Mouse (Mus musculus) testis, postnatal 10 days (tissue): ENCODE data around the gene Rhno1.
"Not testable (repeated sequence)": the region's sequence is repeated elsewhere in the genome, so short reads cannot be mapped to it uniquely, and the experiment has no call there.

Source experiments
- DNase-seq: peaks from one replicate; pipeline ENCODE4 v3.0.0; 2021; ENCODE audit warnings: low spot score

Gene Rhno1

DNA sequence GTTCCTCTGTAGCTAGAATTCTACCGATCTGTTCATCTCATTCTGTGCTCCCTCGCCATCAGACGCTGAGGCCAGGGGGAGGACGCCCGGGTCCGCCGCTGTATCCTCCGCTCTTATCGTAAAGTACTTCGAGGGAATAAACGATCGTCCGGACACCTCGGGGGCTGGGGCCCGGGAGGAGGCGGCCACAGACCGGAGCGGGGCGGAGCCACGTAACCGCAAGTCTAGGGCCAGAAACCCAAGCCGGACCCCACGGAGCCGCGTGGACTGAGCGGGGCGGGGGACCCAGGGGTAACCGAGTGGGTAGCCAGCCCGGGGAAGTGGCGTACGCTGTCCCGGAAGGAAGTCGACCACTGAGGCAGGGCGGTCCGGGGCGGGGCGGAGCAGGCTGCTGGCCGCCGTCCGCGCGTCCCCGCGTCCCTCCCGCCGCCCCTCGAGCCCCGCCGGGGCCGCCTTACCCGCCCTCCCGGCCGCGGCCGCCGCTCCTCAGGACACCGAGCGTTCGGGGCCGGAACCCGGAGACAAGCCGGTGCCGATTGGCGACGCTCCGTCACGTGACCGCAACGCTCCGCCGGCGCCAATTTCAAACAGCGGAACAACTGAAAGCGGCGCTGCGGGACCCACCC, at the start of gene Rhno1, which contains the start of gene Foxm1:
TSS of gene Rhno1 (minus strand) at position 531 of the 626 bp plus-strand sequence.
TSS of gene Foxm1 (plus strand) at position 587 of the 626 bp plus-strand sequence.
- DNase-seq: peak; percentile 91

DNA sequence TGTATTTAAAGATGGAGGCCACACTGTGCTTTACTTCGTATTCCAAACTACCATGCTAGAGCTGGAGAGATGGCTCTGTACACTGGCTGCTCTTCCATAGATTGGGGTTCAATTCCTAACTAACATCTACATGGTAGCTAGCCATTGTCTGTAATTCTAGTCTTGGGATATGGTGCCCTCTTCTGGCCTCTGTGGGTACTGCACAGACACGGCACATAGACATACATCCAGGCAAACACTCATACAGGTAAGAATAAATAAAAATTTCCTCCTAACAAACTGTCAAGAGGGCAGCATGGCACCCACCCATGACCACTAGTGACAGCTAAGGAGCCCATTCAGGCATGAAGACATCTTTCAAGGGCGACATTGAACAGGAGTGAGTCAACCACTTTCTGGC, 48.4 kb upstream of the Rhno1 start:
- peak; percentile 89 for DNase-seq

DNA sequence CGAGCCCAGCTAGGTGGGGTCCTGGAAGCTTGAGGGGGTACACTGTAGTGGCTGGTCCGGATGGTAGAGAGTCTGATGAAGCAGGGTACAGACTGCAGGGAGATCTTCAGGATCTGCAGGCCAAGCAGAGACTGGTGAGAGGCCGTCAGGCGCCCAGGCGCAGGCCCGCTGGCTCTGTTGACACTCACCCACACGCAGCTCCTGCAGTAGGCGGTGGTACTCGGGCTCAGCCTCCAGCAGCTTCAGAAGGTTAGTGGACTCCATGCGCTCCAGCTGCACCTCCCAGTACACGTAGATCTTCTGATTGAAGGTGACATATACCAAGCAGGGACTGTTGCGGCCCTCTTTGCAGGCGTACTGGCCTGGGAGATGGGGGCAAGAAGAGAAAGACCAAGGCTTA, 47.6 kb upstream of the Rhno1 start:
- DNase-seq: no peak

DNA sequence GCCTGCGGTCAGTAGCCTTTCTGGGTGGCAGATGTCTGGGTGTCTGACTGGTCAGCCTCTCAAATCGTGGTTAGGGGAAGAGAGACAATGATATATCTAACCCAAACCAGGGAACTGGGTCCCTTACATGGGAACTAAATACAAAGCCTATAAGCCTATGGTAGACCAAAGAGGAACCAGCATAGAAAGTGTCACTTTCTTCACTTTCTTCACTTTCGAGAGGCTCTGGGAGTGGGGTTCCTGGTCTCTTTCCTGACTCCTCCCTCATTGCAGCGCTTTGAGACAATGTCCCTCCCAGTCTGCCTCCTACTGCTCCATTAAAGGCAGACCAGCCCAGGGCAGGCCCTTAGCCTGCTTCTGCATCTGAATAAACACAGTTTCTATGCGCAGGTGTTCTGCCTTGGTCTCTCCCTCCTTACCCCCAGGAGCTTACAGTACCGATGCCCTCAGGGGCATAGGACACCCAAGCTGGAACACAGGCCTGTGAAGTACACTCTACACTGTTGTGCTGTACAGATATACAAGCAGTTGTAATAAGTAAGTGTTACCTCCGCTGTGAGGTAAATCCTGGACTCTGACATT, 45.9 kb upstream of the Rhno1 start:
- no peak for DNase-seq

DNA sequence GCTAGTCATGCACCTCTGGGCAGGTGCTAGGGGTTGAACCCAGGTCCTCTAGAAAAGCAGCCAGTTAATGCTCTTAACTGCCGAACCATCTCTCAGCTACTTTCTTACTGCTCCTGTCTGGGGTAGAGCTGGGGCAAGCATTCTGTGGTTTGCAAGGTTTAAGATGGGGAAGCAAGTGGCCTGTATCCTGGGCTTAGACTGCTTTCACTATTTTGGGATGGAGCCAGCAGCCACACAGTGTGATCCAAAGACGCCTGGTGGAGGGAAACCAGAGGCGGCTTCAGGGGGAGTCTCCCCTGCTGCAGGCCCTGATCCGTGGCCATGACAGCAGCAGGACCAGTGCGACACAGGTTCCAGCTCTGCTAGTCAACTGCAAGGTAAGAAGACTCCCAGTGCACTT, 42.0 kb upstream of the Rhno1 start:
- no peak for DNase-seq

DNA sequence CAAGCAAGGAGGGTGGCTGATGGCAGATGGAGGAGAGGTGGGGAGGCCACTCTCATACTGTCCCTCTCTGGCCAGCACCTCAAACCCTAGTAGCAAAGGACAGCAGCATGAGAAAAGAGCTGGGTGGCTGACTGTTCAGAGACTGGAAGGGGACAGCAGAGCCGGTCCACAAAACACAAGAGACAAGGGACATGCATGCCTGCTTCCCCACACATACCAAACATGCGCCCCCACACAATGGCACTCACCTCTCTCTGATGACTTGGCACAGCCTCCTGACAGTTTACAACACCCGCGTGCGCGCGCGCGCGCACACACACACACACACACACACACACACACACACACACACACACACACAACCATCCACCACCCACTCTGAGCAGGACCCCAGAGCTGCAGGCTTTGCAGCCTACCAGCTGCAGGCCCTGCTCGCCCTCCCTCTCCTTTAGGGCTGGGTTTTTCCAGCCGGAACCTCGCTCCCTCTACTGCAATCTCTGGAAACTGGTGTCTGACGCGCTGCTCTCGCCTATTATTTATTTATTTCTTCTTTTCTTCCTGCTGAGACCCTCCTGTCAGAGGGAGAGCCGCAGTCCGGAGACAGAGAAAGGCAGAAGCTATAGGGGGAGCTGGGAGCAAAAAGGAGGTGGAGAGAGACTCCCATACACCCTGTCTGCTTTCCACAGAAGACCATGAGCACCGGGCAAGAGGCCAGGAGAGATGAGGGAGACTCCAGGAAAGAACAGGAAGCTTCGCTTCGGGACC, 36.9 kb upstream of the Rhno1 start:
- DNase-seq: peak; percentile 84

DNA sequence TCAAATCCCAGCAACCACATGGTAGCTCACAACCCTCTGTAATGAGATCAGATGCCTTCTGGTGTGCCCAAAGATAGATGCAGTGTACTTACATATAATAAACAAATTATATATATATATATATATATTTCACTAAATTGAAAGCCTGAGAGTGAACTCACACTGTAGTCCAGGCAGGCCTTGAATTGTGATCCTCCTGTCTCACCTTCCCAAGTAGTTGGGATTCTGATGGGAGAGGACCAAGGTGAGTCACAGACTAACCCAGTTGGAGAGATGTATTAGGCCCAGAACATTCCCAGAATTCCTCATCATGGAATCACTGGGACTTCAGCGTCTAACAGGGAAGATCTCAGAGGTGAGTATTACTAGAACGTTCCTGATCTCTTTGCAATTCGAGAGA, 36.3 kb upstream of the Rhno1 start, which contains the start of gene Nrip2:
TSS of gene Nrip2 (plus strand) at position 301 of the 400 bp plus-strand sequence.
- DNase-seq: no peak

DNA sequence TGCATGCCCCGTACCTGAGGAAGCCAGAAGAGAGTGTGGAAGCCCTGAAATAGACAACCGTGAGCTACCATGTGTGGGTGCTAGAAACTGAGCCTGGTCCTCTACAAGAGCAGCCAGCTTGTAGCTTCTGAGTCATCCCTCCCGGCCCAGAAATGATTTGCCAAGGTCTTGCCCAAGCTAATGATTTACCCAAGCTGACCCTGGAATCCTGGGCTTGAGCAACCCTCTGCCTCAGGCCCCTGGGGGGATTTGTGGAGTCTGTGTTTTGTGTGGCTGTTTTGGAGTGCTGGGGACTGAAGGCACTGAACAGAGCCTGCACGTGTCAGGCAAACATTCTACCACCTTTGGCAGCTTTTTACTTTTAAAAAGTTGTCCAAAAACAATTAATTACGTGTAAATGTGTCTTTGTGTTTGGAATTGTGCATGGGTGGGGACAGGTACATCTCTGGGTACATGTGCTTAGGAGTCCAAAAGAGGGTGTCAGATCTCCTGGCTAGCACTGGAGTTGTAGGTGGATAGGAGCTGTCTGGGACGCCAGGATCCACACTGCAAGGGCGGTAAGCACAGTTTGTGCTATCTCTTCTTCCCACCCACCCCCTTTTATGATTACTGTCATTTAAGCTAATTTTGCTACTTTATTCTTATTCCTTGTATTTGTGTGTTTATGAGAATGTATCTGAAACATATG, 35.0 kb upstream of the Rhno1 start:
- no peak for DNase-seq

DNA sequence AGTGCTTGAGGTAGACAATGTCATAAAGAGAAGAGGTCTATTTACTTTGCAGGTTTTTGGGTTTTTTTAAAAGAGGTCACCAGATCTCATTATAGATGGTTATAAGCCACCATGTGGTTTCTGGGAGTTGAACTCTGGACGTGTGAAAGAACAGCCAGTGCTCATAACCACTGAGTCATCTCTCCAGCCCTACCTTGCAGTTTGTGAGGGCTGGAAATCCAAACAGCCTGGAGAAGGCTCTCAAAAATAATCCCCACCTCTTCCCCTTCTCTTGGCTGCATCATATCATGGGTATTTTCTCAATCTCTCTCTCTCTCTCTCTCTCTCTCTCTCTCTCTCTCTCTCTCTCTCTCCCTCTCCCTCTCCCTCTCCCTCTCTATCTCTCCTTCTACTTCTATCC, 28.0 kb upstream of the Rhno1 start:
- DNase-seq: no peak

DNA sequence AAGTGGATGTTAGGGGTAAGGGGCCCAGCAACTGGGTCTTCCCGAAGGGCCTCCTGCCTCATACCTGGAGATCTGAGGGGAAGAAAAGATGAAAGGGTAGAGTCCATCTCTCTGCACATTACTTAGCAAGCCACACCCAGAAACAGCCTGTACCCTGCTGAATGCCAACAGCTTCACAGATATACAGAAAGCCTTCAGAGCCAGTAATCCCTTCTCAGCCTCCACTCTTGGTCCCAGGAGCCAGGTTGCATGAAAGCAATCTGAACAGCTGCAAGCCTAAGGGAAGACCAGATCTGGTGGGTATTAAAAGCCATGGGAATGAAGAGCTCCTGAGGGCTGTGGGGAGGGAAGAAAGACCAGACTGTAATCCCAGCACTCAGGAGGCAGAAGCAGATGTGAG, 26.5 kb upstream of the Rhno1 start:
- DNase-seq: no peak

DNA sequence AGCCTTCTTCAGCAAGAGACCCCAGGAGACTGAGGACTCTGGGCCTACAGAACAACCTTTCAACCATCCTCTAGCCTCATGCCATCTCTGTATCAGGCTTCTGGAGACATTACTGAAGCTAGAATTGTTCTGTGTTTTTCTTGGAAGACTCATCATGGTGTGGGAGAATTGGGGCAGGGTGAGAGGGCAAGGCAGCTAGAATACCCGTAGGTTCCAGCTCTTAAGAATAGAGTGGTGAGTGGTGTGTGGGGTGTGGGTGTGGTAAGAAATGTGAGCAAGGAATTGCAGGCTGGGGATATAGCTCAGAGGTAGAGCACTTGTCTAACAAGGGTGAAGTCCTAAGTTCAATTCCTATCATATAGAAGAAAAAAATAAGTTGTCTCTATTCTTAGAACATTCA, 22.3 kb upstream of the Rhno1 start:
- no peak for DNase-seq

DNA sequence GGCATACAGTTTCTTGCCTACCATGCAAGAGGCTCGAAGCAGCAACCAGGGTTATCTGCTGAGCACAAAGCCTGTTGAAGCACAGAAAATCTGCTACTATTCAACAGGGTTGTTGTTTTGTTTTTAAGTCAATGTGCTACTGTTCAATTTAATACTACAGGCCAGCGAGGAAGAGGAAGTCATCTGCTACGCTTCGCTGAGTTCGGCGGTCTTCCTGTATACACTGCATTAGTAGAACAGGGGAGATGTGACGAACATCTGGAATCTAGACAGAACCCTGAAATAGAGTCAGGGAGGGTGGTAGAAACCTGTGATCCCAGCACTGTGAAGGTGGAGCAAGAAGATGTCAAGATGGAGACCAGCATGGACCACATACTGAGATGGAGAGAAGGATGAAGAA, 21.0 kb upstream of the Rhno1 start:
- DNase-seq: no peak

DNA sequence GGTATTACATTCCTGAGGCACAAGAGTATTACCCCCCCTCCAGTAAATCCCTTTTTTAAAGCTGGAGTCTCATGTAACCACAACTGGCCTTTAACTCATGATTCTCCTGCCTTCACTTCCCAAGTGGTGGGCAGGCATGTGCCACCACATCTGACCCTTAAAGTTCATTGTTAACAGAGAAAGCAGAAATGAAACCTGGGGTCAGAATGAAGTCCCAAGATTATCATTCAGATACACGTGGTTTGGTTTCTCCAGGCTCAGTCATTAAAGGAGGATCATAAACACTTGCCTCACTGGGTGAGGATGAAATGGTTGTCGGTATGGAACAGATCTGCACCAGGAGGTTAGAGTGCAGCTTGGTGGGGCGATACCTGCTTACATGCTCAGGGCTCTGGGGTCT, 18.5 kb upstream of the Rhno1 start:
- no peak for DNase-seq

DNA sequence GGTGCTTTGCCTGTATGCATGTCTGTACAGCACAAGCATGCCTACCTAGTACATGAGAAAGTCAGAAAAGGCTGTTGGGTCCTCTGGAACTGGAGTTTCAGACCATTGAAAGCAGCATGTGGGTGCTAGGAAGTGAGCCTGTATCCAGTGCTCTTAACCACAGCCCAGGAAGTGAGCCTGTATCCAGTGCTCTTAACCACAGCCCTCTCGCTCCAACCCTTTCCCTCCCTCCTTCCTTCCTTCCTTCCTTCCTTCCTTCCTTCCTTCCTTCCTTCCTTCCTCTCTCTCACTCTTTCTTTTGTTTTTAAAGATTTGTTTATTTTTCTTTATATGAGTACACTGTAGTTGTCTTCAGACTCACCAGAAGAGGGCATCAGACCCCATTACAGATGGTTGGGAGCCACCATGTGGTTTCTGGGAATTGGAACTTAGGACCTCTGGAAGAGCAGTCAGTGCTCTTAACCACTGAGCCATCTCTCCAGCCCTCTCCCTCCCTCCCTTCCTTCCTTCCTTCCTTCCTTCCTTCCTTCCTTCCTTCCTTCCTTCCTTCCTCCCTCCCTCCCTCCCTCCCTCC, 18.0 kb upstream of the Rhno1 start:
- DNase-seq: not testable (repeated sequence)

DNA sequence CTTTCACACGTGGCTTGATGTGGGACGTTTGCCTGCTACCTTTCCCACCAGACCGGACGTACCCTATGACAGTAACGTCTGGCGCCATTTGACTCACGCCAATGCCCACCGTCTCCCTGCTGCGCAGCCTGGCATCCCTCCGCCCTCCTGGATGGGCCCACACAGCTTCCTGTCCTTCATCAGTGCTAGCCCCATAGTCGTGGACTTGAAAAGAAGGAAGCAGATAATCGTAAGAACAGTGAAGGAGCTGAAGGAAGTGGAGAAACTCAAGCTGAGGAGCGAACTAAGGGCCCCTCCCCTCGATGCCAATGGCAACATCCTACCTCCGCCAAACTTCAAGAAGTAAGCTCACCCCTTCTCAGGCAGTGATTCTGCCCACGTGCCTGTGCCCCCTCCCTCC, 16.9 kb upstream of the Rhno1 start:
- DNase-seq: no peak

DNA sequence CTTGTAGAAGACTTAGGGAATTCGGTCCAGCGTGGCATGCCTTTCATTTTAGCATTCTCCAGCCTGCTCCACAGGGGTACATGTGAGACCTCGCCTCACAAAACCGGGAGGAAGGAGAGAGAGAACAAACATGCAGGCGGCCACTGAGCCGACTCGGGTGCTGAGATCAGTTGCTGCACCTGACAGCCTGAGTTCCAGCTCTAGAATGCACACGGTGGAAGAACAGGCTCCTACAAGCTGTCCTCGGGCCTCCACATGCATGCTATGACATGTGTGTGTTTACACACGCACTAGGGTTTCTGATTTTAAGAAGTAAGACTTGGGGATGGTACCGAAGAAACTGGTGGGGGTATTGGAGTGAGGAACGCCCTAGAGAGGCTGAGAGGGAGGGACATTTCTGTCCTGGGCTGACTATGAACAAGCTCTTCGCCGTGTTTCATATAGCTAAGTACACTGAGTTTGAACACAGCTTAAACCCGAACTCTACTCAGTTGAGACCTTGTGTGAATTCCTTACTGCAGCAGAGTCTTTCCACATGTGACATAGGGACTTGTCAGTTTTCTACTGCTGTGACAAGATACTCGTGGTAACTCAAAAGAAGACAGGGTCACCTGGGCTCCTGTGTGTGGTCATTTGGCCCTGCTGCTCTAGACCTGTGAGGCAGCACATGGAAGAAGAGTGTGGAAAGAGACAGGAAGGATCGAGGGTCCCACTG, 13.8 kb upstream of the Rhno1 start:
- DNase-seq: no peak

DNA sequence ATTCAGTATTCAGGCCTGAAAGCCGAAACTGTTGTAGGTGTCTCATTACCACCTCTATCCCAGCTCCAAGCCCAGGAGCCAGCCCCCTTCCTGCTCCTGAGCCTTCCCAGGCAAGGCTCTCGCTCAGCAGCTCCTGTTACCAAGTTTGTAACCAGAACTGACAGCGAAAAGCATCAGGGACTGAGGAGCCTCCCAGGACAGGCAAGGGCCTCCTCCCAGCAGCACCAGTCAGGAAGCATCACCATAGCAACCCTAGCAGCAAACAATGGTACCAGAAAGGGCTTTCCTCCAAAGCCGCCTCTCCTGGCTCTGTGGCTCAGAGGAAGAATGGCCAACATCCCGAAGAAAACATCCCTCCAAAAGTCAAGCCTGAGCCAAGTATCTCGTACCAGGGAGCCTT, 12.5 kb upstream of the Rhno1 start, which contains the start of the genes Tex52 and Gm44596:
TSS of gene Tex52 (plus strand) at position 265 of the 400 bp plus-strand sequence.
TSS of gene Gm44596 (plus strand) at position 312 of the 400 bp plus-strand sequence.
- DNase-seq: no peak

DNA sequence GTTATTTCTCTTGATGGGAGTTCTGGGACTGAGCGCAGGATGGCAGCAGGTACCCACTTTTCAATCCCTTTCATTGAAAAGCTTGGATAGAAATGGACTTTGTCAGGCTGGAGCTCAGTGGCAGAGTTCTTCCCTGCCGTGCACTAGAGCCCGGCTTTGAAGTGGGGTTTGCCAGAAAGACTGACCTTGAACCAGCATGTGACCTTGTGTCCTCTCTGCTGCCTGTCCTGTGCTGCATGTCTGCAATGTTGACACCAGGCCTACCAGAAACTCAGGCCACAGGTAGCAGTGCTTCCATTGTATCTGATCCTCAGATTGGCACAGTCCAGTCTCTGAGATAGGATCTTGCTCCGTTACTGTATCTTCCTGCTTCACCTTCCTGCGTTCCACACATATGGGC, 7.3 kb upstream of the Rhno1 start:
- no peak for DNase-seq

DNA sequence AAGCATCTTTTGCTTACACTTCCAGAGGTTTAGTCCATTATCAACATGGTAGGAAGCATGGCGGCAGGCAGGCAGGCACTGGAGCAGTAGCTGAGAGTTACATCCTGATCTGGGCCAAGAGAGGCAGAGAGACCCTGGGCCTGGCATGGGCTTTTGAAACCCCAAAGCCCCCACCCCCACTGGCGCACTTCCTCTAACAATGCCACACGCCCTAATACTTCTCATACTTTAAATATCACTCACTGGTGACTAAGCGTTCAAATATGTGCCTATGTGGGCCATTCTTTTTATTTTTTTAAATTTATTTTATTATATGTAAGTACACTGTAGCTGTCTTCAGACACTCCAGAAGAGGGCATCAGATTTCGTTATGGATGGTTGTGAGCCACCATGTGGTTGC, 3.8 kb upstream of the Rhno1 start:
- no peak for DNase-seq

DNA sequence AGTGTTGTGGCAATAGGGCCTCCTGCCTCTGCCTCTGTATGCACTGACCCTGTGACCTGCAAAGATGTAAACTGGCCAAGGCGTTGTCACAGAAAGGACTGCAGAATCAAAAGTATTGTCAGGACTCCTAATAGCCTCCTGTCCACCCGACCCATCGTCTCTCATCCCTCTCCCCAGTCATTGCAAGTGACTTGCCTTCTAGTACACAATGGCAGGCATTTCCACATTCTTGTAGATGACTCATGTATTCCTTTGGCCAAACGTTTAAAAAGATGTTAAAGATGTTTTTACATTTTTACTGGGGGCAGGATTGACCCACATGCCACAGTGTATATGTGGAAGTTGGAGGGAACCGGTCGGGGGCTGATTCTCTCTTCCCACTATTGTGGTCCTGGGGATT, 2.0 kb upstream of the Rhno1 start:
- DNase-seq: no peak

DNA sequence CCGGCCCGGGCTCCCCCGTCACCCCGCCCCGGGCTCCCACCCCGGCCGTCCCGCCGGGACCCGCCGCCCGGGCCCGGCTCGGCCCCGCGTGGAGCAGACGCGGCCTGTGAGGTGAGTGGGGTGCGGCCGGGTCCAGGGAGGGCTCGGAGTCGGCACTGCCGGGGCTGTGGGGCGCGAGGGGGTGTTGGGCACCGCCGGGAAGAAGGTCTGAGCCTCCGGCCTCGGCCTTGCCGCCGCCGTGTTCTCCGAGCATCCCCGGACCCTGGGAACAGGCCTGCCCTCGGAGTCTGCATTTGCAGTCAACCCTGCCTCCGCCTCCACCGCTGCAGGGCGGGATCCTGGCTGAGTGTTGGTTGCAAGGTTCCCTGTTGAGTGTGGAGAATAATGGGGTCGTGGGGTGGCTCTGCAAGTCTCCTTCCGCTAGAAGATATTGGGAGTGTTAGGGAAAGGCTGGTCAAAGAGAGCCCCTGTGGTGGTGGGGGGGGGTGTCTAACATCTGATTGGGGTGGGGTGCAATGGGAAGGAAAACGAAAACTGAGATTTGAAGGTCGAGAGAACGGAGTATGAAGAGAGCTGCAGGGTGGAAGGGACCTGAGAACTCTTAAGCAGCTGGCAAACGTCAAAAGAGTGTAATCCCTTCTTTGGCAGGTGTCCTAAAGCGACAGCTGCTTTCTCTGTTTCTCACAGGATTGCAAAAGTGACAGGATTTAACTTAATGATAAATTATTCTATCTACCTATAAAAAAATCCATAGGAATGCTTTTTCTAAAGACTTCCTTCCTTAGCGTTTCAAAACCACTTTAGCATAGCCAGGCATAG, 505 bp upstream of the Rhno1 start:
- DNase-seq: no peak
